Mouse (Mus musculus) urinary bladder, postnatal 36 days (tissue): ENCODE measurements around the gene Gm37240.

Experiments
- DNase-seq, 2 experiments: peaks; one replicate each; pipeline ENCODE4 v3.0.0; 2022; ENCODE audit warnings: low spot score in 2 of 2, mixed read lengths in 1 of 2

Gm37240 gene

GRCm38 (mm10) chr3:85195068-85195481, 692.2 kb downstream of the Gm37240 start:
- DNase-seq: no peak

GRCm38 (mm10) chr3:85189791-85190190, 697.5 kb downstream of the Gm37240 start:
- no peak for DNase-seq

- no peak for DNase-seq
Observed at GRCm38 (mm10) chr3:85188364-85188763, 699.0 kb downstream of the Gm37240 start.

DNA sequence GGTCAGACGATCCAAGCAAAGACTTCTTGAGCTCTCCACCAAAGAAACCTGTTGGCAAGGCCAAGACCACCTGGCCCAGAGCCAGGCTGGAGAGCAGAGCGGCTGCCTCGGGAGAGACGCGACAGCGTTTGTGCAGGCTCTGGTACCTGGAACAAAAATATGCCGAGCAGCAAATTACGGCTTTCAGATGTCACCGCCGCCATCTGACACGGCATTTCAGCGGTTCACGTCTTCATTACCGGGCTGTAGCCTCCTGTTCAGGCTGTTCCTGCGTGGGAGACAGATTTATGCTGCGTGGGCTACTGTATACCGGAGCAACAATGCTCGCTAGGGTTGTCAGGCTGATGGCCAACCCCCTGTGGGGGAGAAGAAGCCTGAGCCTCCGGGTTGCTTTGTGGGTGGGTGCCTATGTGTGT, 700.6 kb downstream of the Gm37240 start:
- no peak for DNase-seq

- DNase-seq: no peak
Observed at GRCm38 (mm10) chr3:85185827-85186226, 701.5 kb downstream of the Gm37240 start.

GRCm38 (mm10) chr3:85184916-85185315, 702.4 kb downstream of the Gm37240 start:
- DNase-seq: no peak

- DNase-seq: no peak
Observed at GRCm38 (mm10) chr3:85184151-85184550, 703.2 kb downstream of the Gm37240 start.

- DNase-seq: no peak
Observed at GRCm38 (mm10) chr3:85176736-85177135, 710.6 kb downstream of the Gm37240 start.

DNA sequence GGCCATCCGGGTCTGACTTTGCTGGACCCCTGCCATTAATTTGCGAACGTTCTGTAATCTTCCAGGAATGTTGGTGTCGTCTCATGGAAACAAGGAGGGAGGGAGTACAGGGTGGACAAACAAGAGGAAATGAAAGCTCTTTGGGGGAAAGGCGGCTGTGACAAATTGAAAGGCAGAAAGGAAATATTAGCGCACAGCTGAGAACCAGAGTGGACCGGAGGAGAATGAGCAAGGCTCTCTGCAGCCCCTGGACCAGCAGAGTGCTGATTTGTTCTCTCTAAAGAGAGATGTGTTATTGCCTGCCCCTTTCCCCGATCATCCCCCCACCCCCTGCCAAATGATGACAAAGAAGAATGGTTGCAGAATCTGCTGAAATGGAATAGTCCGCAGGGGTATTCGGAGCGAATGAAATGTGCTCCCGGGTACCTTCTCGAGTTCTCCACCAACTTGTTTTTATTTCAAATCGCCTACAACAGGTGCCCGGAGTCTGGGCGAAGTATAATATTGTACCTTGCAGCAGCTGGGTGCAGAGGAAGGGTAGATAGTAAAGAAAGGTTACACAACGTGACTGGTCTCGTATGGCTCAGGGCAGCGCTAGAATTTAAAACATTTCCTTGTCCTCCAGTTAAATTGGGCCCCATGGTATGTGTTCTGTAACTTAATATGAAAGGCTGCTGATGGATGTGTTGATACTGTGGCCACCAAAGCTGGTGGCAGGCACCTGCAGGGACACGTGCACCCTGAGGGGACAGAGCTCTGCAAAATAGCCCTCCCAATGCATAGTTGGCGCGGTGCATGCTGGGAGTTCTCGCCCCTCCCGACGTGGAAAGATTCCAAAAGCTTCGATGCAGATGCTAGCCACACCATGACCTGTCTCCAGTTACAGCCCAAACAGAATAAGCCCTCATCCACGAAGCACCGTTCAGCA, 712.5 kb downstream of the Gm37240 start:
- no peak for DNase-seq

DNA sequence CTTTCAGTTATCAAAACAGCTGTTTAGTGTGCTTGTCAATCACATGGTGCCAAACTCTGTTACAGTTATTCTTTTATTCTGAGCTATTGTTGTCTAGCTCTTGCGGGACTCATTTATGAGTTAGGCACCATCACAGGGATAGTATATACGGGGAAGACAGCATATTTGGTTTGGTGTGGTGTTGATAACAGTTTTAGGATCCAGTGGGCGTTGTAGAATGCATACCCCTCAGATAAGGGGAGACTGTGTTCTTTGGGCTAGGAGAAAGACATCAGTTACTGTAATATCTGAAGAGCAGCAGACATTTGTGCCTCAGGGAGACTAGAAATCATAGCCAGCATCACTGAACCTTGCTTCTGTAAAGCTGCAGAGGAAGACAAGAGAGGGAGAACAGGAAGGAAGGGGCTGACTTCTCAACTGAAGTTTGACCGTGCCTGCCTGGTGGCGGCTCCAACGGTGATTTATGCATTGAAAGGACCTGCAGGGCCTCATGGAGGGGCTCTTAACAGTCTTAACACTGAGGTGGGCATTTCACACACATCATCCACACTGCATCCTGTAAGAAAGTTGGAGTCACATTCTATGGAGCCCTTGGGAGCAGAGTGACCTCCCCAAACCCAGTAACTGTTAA, 713.8 kb downstream of the Gm37240 start:
- no peak for DNase-seq

DNA sequence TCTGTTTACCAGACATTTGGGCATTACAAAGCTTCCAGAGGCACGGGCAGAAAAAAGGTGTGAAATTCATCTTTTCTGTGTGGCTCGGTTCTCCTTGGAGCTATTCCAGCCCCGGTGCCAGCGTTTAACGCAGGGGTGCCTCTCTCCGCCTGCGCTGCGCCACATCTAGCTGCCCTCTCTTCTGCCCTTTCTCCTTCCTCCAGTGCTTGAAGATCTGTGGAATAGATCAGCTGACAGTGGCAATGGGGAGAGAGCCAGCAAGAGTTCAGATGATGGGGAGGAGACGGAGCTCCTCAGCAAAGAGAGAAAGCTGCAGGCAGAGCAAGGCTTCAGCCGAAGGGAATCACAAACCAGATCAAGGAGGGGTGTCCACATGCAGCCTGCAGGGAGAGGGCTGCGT, 714.8 kb downstream of the Gm37240 start:
- no peak for DNase-seq

DNA sequence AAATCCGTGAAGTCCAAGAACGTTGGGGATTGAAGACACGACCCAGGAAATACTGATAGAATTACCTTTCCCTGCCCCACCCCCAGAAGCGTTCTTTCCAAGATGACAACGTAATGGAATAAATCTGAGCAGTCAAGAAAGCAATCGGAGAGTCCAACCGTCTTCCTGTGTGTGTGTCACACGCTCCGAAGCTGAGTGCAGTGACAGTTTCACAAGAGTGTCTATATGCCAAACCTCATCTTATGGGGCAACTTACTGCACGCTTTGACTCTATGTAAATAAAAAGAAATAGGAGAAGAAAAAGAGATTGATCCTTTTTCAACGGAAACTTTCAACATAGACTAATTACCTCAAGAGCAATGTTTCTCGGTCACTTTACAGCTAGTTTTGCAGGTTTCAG, 715.2 kb downstream of the Gm37240 start:
- DNase-seq: no peak

GRCm38 (mm10) chr3:85168816-85169215, 718.5 kb downstream of the Gm37240 start:
- DNase-seq: no peak

DNA sequence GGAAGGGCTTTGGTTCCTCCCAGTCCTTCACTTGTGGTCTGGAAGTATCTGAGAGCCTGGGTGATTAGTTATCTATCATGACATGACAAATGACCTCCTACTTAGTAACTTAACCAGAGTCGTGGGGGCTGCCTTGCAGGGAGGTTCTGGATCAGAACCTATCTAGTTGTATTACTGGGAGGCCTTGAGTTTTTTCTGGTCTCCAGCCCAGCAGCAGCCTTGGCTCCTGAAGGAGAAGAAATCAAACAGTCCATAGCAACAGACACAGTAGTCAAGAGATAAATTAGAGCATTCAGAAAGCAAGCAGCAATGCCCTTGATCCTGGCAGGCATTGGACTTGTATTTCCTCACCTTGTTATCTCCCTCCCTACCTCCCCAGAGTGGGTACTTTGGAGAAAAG, 722.4 kb downstream of the Gm37240 start:
- DNase-seq: no peak

DNA sequence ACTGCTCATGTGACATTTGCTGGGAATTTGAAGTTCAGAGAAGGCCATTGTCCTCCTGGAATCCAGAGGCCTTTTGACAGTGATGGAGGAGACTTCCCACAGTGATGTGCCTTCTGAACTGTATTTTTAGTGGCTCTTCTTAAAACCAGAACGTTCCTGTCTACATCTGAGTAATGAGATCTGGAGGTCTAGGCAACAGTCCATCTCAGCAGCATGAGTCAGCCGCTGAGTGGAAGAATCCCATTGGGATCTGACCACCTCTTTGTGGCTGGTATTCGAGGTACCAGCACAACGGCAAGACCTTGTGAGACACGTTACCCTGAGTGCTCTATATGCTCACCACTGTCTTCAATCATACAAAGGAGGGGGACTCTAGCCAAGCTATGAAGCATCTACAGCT, 723.9 kb downstream of the Gm37240 start:
- DNase-seq: no peak

DNA sequence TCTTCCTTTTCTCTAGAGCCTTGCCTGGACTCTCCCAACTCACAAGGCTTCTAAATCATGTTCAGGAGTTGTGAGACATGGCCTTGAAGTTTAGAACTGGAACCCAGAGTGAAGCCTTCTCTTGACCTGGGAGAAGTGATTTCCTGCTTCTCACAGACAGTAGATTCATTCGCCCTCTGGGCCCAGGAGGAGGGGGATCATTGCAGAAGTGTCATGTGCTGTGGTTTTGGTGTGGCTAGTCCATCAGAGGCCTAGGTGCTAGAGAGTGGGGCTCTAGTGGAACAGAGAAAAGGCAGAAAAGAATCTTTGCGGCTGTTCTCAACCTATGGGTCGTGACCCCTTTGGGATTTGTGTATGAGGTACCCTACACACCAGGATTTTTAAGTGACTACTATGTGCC, 724.9 kb downstream of the Gm37240 start:
- no peak for DNase-seq

DNA sequence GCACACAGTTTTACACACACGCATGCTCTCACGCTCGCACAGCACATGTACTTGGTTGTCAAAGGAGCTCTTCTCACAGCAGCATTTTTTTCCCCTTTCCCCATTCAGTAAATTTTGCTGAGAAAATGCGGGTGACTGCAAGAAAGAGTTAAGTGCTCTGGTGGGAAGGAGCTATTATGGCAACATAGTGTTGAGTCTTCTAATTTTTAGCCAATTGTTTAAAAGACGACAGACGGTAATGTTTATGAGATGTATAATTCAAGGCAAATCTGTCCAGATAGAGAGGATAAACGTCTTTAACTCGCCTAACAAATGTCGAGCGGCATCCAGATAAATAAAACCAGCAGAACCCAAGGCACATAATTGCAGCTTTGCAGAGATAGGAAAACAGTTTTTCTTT, 726.5 kb downstream of the Gm37240 start:
- DNase-seq: no peak

- no peak for DNase-seq
Observed at GRCm38 (mm10) chr3:85159631-85160030, 727.7 kb downstream of the Gm37240 start.

- no peak for DNase-seq
Observed at GRCm38 (mm10) chr3:85148816-85149215, 738.5 kb downstream of the Gm37240 start.

DNA sequence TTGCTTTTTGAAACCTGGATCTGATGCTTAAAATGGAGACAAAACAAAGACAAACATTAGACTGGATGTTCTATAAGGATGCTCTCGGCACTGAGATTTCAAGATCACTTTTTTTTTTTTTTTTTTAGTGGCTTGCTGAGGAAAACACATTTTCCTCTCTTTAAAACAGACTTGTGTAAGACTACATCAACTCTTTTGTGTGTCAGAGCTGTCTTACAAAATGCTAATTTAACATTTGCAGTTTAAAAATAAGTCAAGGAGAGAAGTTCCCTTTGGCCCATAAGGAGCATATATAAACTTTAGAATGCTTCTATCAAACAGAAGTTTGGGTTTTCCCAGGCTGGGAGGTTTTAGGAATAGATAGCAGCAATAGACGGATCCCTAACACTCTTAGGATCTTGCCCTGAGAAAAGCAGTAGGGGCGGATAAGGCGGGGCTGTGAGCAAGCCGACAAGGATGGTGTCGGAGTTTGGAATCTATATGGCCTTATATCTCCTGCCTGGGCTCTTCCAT, 739.2 kb downstream of the Gm37240 start:
- no peak for DNase-seq

DNA sequence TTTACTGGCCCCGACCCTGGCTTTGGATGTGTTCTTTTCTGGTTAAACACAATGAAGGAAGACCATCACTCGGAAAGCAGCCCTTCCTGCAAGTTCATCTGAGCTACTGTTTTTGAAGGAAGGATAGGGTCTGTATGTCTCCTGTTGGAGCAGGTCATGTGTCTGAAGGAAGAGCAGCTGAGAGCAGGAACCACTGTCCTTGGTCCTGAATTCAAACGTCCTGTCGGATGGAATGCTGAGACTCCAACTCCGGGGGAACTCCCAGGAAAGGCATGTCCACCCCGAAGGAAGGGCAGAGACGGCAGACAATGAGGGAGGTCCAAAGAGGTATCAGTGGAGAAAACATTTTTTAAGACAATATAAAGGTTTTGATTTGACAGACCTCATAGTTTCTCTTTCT, 741.8 kb downstream of the Gm37240 start:
- no peak for DNase-seq

- no peak for DNase-seq
Observed at GRCm38 (mm10) chr3:85145076-85145475, 742.2 kb downstream of the Gm37240 start.

- DNase-seq: no peak
Observed at GRCm38 (mm10) chr3:85144425-85144824, 742.9 kb downstream of the Gm37240 start.
